Mouse (Mus musculus) regulatory T cell (primary cell): ENCODE data around the gene Gm6902.
"Not testable (repeated sequence)": the region's sequence is repeated elsewhere in the genome, so short reads cannot be mapped to it uniquely, and the experiment has no call there.

Experiments
- in situ Hi-C: fragments of 300-600 bp; cut with MboI, MseI; formaldehyde crosslinking; loops from one replicate; pipeline ENCODE4 v1.15.1; 2025; ENCODE audit warnings: high pct_unique_total_duplicates

Gene Gm6902

DNA sequence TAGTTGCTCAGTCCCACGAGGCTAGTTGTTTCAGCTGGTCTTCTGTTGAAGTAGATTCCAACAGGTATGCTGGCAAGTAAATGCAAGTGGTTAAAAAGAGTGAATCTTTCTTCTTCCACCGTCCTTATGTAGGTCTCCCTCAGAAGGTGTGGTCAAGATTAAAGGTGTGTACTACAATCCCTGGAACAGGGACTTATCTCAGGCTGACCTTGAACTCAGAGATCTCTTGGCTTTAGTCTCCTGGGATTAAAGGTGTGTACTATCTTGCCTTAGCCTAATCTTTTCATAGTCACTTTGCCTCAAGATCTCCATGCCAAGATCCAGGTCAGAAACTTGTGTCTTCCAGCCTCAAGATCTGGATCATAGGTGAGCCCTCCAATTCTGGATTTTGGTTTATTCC is at the start of gene Gm6902:
Gm6902 (minus strand) TSS at position 101 of the 400 bp plus-strand sequence.
- in situ Hi-C loops, result not testable (repeated sequence)

DNA sequence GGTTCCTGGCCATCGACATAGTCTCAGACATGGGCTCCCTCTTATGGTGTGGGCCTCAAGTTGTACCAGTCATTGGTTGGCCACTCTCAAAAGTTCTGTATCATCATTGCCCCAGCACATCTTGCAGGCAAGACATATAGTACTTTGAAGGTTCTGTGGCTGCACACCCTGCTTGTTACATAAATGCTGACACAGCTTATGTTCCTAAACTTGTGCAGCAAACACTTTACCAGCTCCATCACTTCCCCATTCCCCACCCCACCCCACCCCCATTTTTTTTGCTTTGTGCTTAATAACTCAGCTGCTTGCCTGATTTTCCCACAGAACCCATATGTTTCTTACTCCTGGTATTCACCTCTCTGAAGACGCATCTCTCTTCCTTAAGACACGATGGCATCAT is 22.2 kb upstream of the Gm6902 start, which contains the start of gene Nlrp4e:
Nlrp4e (plus strand) TSS at position 301 of the 400 bp plus-strand sequence.
- in situ Hi-C loops, result not testable (repeated sequence)

GRCm38 (mm10) chr7:23251582-23251981 is 27.1 kb downstream of the Gm6902 start, which contains the start of gene Vmn1r166:
Vmn1r166 (minus strand) TSS chr7:23251682.
- in situ Hi-C loops, result loop anchor here (10.0 kb wide), 1 partner anchor 1697 kb away; no protein-coding TSS in a partner anchor
